Mouse (Mus musculus) megakaryocyte, embryonic 14.5 days (primary cell): ENCODE data around the gene Adam8.

Experiments used
- FLI1 ChIP-seq: IDR thresholded peaks from 2 replicates; pipeline ENCODE4 v1.6.1; 2012; ENCODE audit warnings: low read length, inconsistent platforms, mixed read lengths
- GATA1 ChIP-seq: IDR thresholded peaks from 3 replicates; pipeline ENCODE4 v1.6.1; 2012; ENCODE audit warnings: mixed read lengths, low read length, inconsistent platforms, borderline replicate concordance

DNA sequence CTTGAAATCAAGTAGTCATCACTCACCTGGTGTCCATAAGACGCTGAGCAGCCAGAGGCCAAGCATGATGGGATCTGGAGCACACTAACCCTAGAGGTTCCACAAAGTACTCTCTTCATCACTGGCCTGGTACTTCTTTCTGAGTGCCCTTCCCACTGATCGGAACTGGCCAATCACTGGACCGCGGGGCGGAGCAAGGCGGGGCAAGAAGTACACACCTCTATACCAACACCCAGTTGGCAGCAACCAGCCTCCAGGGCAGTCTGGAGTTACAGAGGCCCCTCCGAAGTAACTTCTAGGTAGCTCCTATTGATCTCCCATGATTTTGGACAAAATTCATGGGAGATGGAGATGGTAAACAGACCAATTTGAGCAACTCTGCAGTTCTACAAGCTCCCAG is at the start of gene Adam8:
- no peak for TF ChIP-seq GATA1
- TF ChIP-seq FLI1: no peak
